Mouse (Mus musculus) lung, postnatal 0 days (tissue): ENCODE data around the gene Tpd52l1. TPM values are rescaled to one million over a fixed set of nuclear protein-coding genes. Genes with fewer than 3 reads are reported as not detected.

Experiments
- ATAC-seq: fragments of 200-750 bp; cut with Nextera tagmentation; 2 replicates; pipeline ENCODE4 v1.8.0; 2017; ENCODE audit warnings: moderate library complexity
- DNase-seq: peaks from one replicate; pipeline ENCODE4 v3.0.0-alpha.2; 2016; ENCODE audit warnings: low spot score
- H3K27ac ChIP-seq: fragments of 300-500 bp; sonication (generic); 2 replicates; pipeline ENCODE4 v1.5.1; 2014; ENCODE audit warnings: antibody characterized with exemption, mild to moderate bottlenecking, low read length, mixed read lengths
- H3K27me3 ChIP-seq: fragments of 300-500 bp; sonication (generic); replicated peaks from 2 replicates; pipeline ENCODE4 v1.6.1; 2014; ENCODE audit warnings: low read length, mixed read lengths; ENCODE audit not compliant: insufficient read depth
- H3K36me3 ChIP-seq: fragments of 300-500 bp; sonication (generic); 2 replicates; pipeline ENCODE4 v1.6.1; 2014; ENCODE audit warnings: low read length, mixed read lengths; ENCODE audit not compliant: insufficient read depth
- H3K4me1 ChIP-seq: fragments of 300-500 bp; sonication (generic); 2 replicates; pipeline ENCODE4 v1.6.1; 2014; ENCODE audit warnings: antibody characterized with exemption, low read depth, low read length, mixed read lengths; ENCODE audit not compliant: insufficient read depth
- H3K4me2 ChIP-seq: fragments of 300-500 bp; sonication (generic); replicated peaks from 2 replicates; pipeline ENCODE4 v1.6.1; 2014; ENCODE audit warnings: low read depth, mild to moderate bottlenecking, low read length, moderate library complexity, mixed read lengths
- H3K4me3 ChIP-seq: fragments of 300-500 bp; sonication (generic); 2 replicates; pipeline ENCODE4 v1.5.1; 2014; ENCODE audit warnings: low read depth, low read length
- H3K9ac ChIP-seq: fragments of 300-500 bp; sonication (generic); replicated peaks from 2 replicates; pipeline ENCODE4 v1.6.1; 2014; ENCODE audit warnings: low read depth, mild to moderate bottlenecking
- H3K9me3 ChIP-seq: fragments of 300-500 bp; sonication (generic); 2 replicates; pipeline ENCODE4 v1.6.1; 2016; ENCODE audit warnings: low read length, mixed read lengths
- CTCF ChIP-seq: IDR thresholded peaks from 2 replicates; pipeline ENCODE4 v1.5.1; 2016; ENCODE audit warnings: antibody characterized with exemption, mild to moderate bottlenecking
- EP300 ChIP-seq: IDR thresholded peaks from 2 replicates; pipeline ENCODE4 v1.6.1; 2016; ENCODE audit warnings: antibody characterized with exemption, mild to moderate bottlenecking, control low read depth
- WGBS: fragments of 180-500 bp; shearing (Covaris S2); extraction: QIAGEN DNeasy Blood & Tissue Kit; methylation state at CpG from one replicate; pipeline ENCODE4 v1.1.7; 2014; 5-methylcytosine and 5-hydroxymethylcytosine counted together
- polyA plus RNA-seq: library from polyadenylated mRNA; unstranded; fragments of >200 nt; fragmentation: Nextera tagmentation; extraction: Ambion mirVana; gene quantifications from 2 replicates; pipeline ENCODE4 v1.2.1, GENCODE M21; 2015

Tpd52l1 gene
- polyA plus RNA-seq, 1 experiment from 2014 or later: 7.7 TPM

GRCm38 (mm10) chr10:31298921-31299574 is 146.7 kb downstream of the Tpd52l1 start:
- no peaks in the 10 kb centered on the region for H3K4me1 ChIP-seq
- peak; percentile 32; the same call in 1 of the 2 replicates for ATAC-seq
- H3K27me3 ChIP-seq: no peaks in the 10 kb centered on the region
- no peak overlapping the region for H3K27ac ChIP-seq
- no peak overlapping the region for H3K4me2 ChIP-seq
- no peak for TF ChIP-seq EP300
- TF ChIP-seq CTCF: peak; percentile 89
- peak; percentile 80 for DNase-seq
- WGBS: 22% methylated on average over 6 of the region's 6 CpGs
- H3K9me3 ChIP-seq: no peaks in the 10 kb centered on the region
- H3K4me3 ChIP-seq: no peak overlapping the region
- no peaks in the 10 kb centered on the region for H3K36me3 ChIP-seq
- no peak overlapping the region for H3K9ac ChIP-seq

DNA sequence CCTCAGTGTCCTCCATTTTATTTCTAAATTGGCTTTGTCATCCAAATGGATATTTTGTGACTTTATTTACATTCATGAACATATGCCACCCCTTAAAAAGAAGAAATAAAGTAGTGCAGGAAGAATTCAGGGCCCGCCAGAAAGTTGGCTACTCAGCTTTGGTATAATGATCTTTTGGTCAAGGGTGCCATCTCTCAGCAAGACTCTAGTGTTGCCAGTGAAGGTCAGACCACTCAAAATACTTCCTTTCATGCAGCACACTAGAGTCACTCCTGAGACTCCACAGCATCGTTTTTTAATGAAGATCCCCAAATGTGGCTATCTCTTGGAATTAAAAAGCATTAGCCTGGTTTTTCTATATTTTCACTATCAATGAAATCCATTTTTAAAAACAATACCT is 147.5 kb downstream of the Tpd52l1 start:
- Histone ChIP-seq H3K4me1 (no peaks in the 10 kb centered on the region), H3K27ac (no peak overlapping the region), H3K9me3 (no peaks in the 10 kb centered on the region), H3K36me3 (no peaks in the 10 kb centered on the region), H3K4me2 (no peak overlapping the region), H3K4me3 (no peak overlapping the region), H3K9ac (no peak overlapping the region), H3K27me3 (no peaks in the 10 kb centered on the region)
- ATAC-seq (no peak), DNase-seq (no peak)
- TF ChIP-seq CTCF (no peak), EP300 (no peak)
- 66% methylated on average over 2 of the region's 2 CpGs for WGBS

DNA sequence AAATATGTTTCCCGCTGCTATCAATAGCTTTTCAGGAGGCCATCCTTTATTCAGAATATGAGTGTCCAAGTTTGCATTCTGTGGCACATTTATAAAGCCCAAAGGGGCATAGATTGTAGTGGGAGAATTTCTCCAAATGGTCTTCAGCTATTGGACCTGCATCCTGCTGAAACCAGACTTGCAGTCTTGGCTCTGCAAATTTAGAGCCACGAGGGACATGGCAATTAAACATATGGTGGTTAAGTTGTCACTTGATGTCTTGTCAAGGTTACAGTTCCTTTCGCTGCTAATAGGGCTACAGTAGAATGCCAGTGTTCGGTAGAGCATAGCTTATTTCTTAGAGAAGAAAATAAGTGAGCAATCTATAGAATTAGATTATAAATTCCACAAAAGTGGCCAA is 148.7 kb downstream of the Tpd52l1 start:
- Histone ChIP-seq H3K27me3 (no peaks in the 10 kb centered on the region), H3K9ac (no peak overlapping the region), H3K4me3 (no peak overlapping the region), H3K36me3 (no peaks in the 10 kb centered on the region), H3K9me3 (no peaks in the 10 kb centered on the region), H3K4me1 (no peaks in the 10 kb centered on the region), H3K27ac (no peak overlapping the region), H3K4me2 (no peak overlapping the region)
- 76% methylated on average over 4 of the region's 4 CpGs for WGBS
- ATAC-seq (no peak), DNase-seq (no peak)
- no peak for TF ChIP-seq CTCF
- TF ChIP-seq EP300: no peak

GRCm38 (mm10) chr10:31296458-31296857 is 149.3 kb downstream of the Tpd52l1 start:
- ATAC-seq (no peak), DNase-seq (no peak)
- no peak overlapping the region for H3K4me2 ChIP-seq
- no peaks in the 10 kb centered on the region for H3K9me3 ChIP-seq
- 44% methylated on average over 1 of the region's 1 CpGs for WGBS
- no peaks in the 10 kb centered on the region for H3K4me1 ChIP-seq
- H3K27me3 ChIP-seq: no peaks in the 10 kb centered on the region
- H3K36me3 ChIP-seq: no peaks in the 10 kb centered on the region
- no peak overlapping the region for H3K9ac ChIP-seq
- no peak for TF ChIP-seq CTCF
- no peak overlapping the region for H3K4me3 ChIP-seq
- no peak overlapping the region for H3K27ac ChIP-seq

- ATAC-seq (no peak), DNase-seq (no peak)
- 48% methylated on average over 5 of the region's 5 CpGs for WGBS
- TF ChIP-seq EP300 (no peak), CTCF (no peak)
- no peaks in the 10 kb centered on the region for H3K9me3 ChIP-seq
- H3K27ac ChIP-seq: no peak overlapping the region
- no peaks in the 10 kb centered on the region for H3K36me3 ChIP-seq
- H3K9ac ChIP-seq: no peak overlapping the region
- no peaks in the 10 kb centered on the region for H3K4me1 ChIP-seq
- no peak overlapping the region for H3K4me2 ChIP-seq
- no peaks in the 10 kb centered on the region for H3K27me3 ChIP-seq
- H3K4me3 ChIP-seq: no peak overlapping the region
These were observed 150.1 kb downstream of the Tpd52l1 start for GRCm38 (mm10) chr10:31295705-31296104.

DNA sequence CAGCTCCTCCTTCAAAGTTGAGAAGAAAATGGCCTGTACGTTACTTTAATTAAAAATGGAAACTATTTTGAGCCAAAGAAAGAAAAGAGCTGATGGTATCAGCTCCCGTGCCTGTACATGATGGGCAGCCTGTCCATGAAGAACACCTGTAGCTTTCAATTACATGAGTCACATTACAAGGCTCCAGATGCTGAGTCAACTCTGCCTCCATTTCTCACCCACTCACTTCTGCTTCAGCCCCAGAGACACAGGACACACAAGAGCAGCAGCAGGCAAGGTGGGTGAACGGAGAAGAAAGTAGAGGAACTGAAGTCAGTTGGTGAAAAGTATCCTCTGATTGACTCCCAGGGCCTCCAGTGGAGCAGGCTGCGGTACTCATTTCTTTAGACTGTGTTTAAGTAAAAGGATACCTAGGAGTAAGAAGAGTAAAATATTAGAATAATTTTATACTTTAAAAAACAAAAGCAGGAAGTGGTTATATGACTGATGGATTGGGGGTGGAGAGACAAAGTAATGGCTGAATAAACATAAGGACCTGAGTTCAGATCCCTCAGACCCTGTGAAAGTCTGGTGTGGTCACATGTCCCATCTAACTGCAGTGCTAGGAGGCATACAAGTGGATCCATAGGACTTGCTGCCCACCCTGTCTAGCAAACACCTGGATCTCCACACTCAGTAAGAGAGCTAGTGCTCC is 156.9 kb downstream of the Tpd52l1 start:
- Histone ChIP-seq H3K27ac (no peak overlapping the region), H3K4me2 (no peak overlapping the region), H3K4me1 (no peaks in the 10 kb centered on the region), H3K36me3 (no peaks in the 10 kb centered on the region), H3K9ac (no peak overlapping the region), H3K4me3 (no peak overlapping the region), H3K27me3 (no peaks in the 10 kb centered on the region), H3K9me3 (no peaks in the 10 kb centered on the region)
- TF ChIP-seq EP300 (no peak), CTCF (no peak)
- ATAC-seq (no peak), DNase-seq (no peak)
- 86% methylated on average over 4 of the region's 4 CpGs for WGBS
